In the genomic region with DNA sequence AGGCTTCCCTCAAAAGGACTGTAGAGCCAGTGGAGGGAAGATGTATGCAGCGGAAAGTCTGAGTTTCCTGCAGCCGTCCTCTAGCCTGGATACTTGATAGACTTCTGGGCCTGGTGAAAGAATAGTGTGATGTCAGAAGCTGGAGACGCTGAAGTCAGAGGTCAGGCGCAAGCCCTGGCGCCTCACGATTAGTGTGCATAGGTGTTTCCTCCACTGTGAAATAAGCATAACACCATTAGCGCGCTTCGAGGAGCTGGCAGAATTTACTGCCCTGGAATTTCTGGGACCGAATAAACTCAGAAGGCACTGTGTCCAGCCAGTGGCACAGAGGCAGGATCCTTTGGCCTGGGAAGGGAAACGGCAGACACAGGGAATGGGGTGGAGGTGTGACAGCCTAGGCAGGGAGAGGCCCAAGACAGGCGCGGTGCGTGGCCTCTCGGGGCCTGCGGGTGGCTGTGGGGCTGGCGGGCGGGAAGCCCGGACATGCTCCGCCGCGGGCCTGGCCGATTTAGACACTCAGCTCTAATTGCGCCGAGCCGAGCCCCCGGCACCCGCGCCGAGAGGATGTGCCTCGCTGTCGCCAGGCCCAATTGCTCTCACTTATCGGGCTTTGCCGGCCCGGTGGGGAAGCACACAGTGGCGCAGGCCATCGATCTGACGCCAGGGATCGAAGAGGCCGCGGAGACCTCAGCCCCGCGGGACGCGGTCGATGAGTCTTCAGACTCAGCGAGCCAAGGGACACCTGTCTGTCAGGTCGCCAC, we compare ENCODE assay signal across 8 mouse cellular contexts.
A peak's percentile ranks its signal among the peaks of the same experiment; 100 is the strongest.
DNase-seq lines count a peak whose midpoint lies in the region; ATAC-seq and TF ChIP-seq lines count a peak whose summit lies in the region.

No protein-coding gene starts in this region.

- no peak overlapping the region for H3K27ac ChIP-seq in lung, embryonic 14.5 days (ENCODE audit: low read depth)
- no peak overlapping the region for H3K27ac ChIP-seq in heart, embryonic 12.5 days (ENCODE audit: poor library complexity, severe bottlenecking)
- no peak overlapping the region for H3K27ac ChIP-seq in stomach, embryonic 16.5 days (ENCODE audit: low read length)

- peak; percentile 42 for DNase-seq in lung, embryonic 14.5 days
- DNase-seq in lung, postnatal 10 days = no peak
- DNase-seq in cerebellum, adult 9-10 months = peak; percentile 36
- DNase-seq in liver = peak; percentile 3
- DNase-seq in urinary bladder, postnatal 36 days (ENCODE audit: low spot score in 2 of 2) = no peak
- no peak for DNase-seq in left cerebral cortex, adult 9 months (ENCODE audit: low spot score in 2 of 2)

- no peaks in the 10 kb centered on the region for H3K9me3 ChIP-seq in lung, embryonic 14.5 days (ENCODE audit: low read depth, low read length)
- H3K9me3 ChIP-seq in heart, embryonic 12.5 days (replicated peaks) = no peaks in the 10 kb centered on the region
- H3K9me3 ChIP-seq in stomach, embryonic 16.5 days (replicated peaks; ENCODE audit: control insufficient read depth, low read length) = no peaks in the 10 kb centered on the region

- no peak for TF ChIP-seq CTCF in lung, embryonic 14.5 days (IDR thresholded peaks at IDR 0.05; ENCODE audit: low read depth)

- no peaks in the 10 kb centered on the region for H3K4me1 ChIP-seq in lung, embryonic 14.5 days (ENCODE audit: insufficient read depth)
- peaks cover 12% of the 10 kb centered on the region for H3K4me1 ChIP-seq in heart, embryonic 12.5 days (replicated peaks)
- H3K4me1 ChIP-seq in stomach, embryonic 16.5 days (ENCODE audit: control insufficient read depth, insufficient read depth, low read length) = 0 out of 2 replicates have a peak, but pooled peaks cover 4% of the 10 kb centered on the region

- peak overlapping the region; percentile 44 for H3K9ac ChIP-seq in lung, embryonic 14.5 days
- H3K9ac ChIP-seq in heart, embryonic 12.5 days = peak overlapping the region; percentile 67
- peak overlapping the region; percentile 40; the same call in 1 of the 2 replicates for H3K9ac ChIP-seq in stomach, embryonic 16.5 days (ENCODE audit: low read length)

- ATAC-seq in lung, embryonic 14.5 days (ENCODE audit: insufficient read depth) = peak; percentile 52; the same call in 1 of the 2 replicates
- ATAC-seq in heart, embryonic 12.5 days (ENCODE audit: insufficient number of reproducible peaks, low FRiP score) = no peak
- no peak for ATAC-seq in stomach, embryonic 16.5 days (ENCODE audit: insufficient read depth, low FRiP score)

- 4% methylated on average over 48 of the region's 48 CpGs for WGBS in lung, embryonic 14.5 days
- WGBS in heart, embryonic 12.5 days = 3% methylated on average over 48 of the region's 48 CpGs
- whole genome bisulfite sequencing in stomach, embryonic 16.5 days = 5% methylated on average over 48 of the region's 48 CpGs

- peaks cover 13% of the 10 kb centered on the region for H3K27me3 ChIP-seq in lung, embryonic 14.5 days (ENCODE audit: insufficient read depth, low read length)
- peaks cover 16% of the 10 kb centered on the region for H3K27me3 ChIP-seq in heart, embryonic 12.5 days (replicated peaks)
- H3K27me3 ChIP-seq in stomach, embryonic 16.5 days (ENCODE audit: control insufficient read depth, insufficient read depth, low read length) = no peaks in the 10 kb centered on the region

- peak overlapping the region; percentile 74 for H3K4me2 ChIP-seq in lung, embryonic 14.5 days
- H3K4me2 ChIP-seq in heart, embryonic 12.5 days = peak overlapping the region; percentile 97
- H3K4me2 ChIP-seq in stomach, embryonic 16.5 days (ENCODE audit: low read depth, low read length) = peak overlapping the region; percentile 62

- H3K4me3 ChIP-seq in lung, embryonic 14.5 days (ENCODE audit: low read depth, low read length) = peak overlapping the region; percentile 28
- peak overlapping the region; percentile 53 for H3K4me3 ChIP-seq in heart, embryonic 12.5 days
- peak overlapping the region; percentile 36 for H3K4me3 ChIP-seq in stomach, embryonic 16.5 days (replicated peaks; ENCODE audit: low read length)

- no peaks in the 10 kb centered on the region for H3K36me3 ChIP-seq in lung, embryonic 14.5 days (ENCODE audit: insufficient read depth)
- no peaks in the 10 kb centered on the region for H3K36me3 ChIP-seq in heart, embryonic 12.5 days
- no peaks in the 10 kb centered on the region for H3K36me3 ChIP-seq in stomach, embryonic 16.5 days (ENCODE audit: control insufficient read depth, insufficient read depth, low read length)

Comparison
In these comparisons a context has a peak if more than half of its experiments do, and no peak if none do; other contexts are left out.
1. DNase-seq: peak in lung, embryonic 14.5 days (single experiment), cerebellum, adult 9-10 months (single experiment) and liver (single experiment); none in lung, postnatal 10 days (single experiment), urinary bladder, postnatal 36 days (0 of 2) and left cerebral cortex, adult 9 months (0 of 2).
2. Peak in every context shown above with its lines, with median percentiles within 50 percentile points of each other: H3K4me2 ChIP-seq, H3K4me3 ChIP-seq and H3K9ac ChIP-seq.